Comparison of ENCODE assay signal across 43 mouse cellular contexts in the genomic region with DNA sequence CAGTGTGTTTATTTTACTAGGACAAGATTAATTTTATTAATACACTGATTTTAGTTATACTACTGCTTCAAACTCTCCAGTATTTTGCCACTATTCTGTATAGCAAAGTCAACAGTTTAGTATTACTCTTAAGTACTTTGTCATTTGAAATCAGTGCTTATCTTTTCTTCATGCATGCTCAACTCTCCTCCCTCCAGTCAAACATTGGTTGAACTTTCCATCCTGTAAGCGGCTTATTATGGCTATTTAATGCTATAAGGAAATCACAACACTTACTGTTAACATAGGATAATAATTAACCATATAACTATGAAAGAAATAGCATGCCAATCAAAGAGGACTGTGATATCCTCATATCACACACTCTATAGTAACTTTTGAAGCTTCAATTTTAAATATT. TPM values are rescaled to one million over a fixed set of nuclear protein-coding genes. Genes with fewer than 3 reads are reported as not detected.
"Had no signal": no experiment of that assay in that cellular context is flagged by ENCODE, and none has a peak within 500 bp of the region (broad histone marks: within the 10 kb centered on the region; RNA-seq: fewer than 3 reads in every experiment).

No protein-coding gene starts in this region.

- H3K27ac ChIP-seq: heart, embryonic 10.5 days; heart, embryonic 13.5 days; heart, embryonic 15.5 days; hindbrain, embryonic 10.5 days; hindbrain, embryonic 12.5 days; hindbrain, embryonic 13.5 days; hindbrain, embryonic 14.5 days; hindbrain, embryonic 15.5 days; hindbrain, postnatal 0 days; kidney, embryonic 15.5 days; kidney, postnatal 0 days; layer of hippocampus, adult 2 months; left cerebral cortex, adult 2 months had no signal

- H3K27me3 ChIP-seq: heart, embryonic 12.5 days; heart, embryonic 13.5 days; heart, embryonic 15.5 days; hindbrain, embryonic 12.5 days; hindbrain, embryonic 13.5 days; hindbrain, embryonic 15.5 days; kidney, embryonic 15.5 days had no signal

- H3K4me1 ChIP-seq: heart, embryonic 10.5 days; heart, embryonic 12.5 days; heart, embryonic 13.5 days; heart, embryonic 15.5 days; hindbrain, embryonic 10.5 days; hindbrain, embryonic 12.5 days; hindbrain, embryonic 13.5 days; hindbrain, embryonic 15.5 days; kidney, embryonic 15.5 days had no signal

- H3K36me3 ChIP-seq: heart, embryonic 10.5 days; heart, embryonic 12.5 days; heart, embryonic 13.5 days; heart, embryonic 15.5 days; hindbrain, embryonic 10.5 days; hindbrain, embryonic 12.5 days; hindbrain, embryonic 13.5 days; hindbrain, embryonic 15.5 days; kidney, embryonic 15.5 days had no signal

- ATAC-seq: hindbrain, embryonic 16.5 days; hindbrain, postnatal 0 days; inflammation-experienced regulatory T-cells, adult 6 months had no signal

- DNase-seq: heart, postnatal 10 days; heart, postnatal 14 days; heart, postnatal 36 days; heart, postnatal 4 days; kidney, adult 11 months; kidney, adult 18-20 months; kidney, adult 2 months; kidney, adult 8-10 months; kidney, adult 9 months; kidney, postnatal 10 days; kidney, postnatal 14 days; kidney, postnatal 25 days; kidney, postnatal 36 days; kidney, postnatal 4 days; layer of hippocampus, adult 9-11 months; layer of hippocampus, postnatal 36 days had no signal

- H3K9me3 ChIP-seq: heart, embryonic 10.5 days; heart, embryonic 12.5 days; heart, embryonic 13.5 days; heart, embryonic 15.5 days; hindbrain, embryonic 10.5 days; hindbrain, embryonic 12.5 days; hindbrain, embryonic 13.5 days; hindbrain, embryonic 15.5 days; kidney, embryonic 15.5 days had no signal

- H3K4me2 ChIP-seq: heart, embryonic 11.5 days; heart, embryonic 12.5 days; heart, embryonic 13.5 days; heart, embryonic 15.5 days; hindbrain, embryonic 12.5 days; hindbrain, embryonic 13.5 days; hindbrain, embryonic 14.5 days; hindbrain, embryonic 15.5 days; kidney, embryonic 15.5 days had no signal

- H3K4me3 ChIP-seq: heart, embryonic 10.5 days; heart, embryonic 12.5 days; heart, embryonic 13.5 days; heart, embryonic 15.5 days; hindbrain, embryonic 10.5 days; hindbrain, embryonic 12.5 days; hindbrain, embryonic 13.5 days; hindbrain, embryonic 15.5 days; kidney, embryonic 15.5 days; layer of hippocampus, adult 2 months; left cerebral cortex, adult 2 months had no signal

- H3K9ac ChIP-seq: heart, embryonic 12.5 days; heart, embryonic 13.5 days; heart, embryonic 15.5 days; hindbrain, embryonic 12.5 days; hindbrain, embryonic 13.5 days; hindbrain, embryonic 14.5 days; hindbrain, embryonic 15.5 days; kidney, embryonic 15.5 days had no signal

RNA-seq across cellular contexts. Expression of gene Pof1b, which starts 57.5 kb away (rescaled TPM):
- total RNA-seq: heart, postnatal 25 days; heart, postnatal 36 days; heart, postnatal 4 days; hematopoietic stem cell, adult 5-6 weeks; hindbrain, postnatal 0 days; layer of hippocampus, adult 18-20 months; layer of hippocampus, adult 2 months; layer of hippocampus, adult 8-10 months; layer of hippocampus, postnatal 10 days; layer of hippocampus, postnatal 14 days; layer of hippocampus, postnatal 25 days; layer of hippocampus, postnatal 36 days; left cerebral cortex, adult 18-20 months; left cerebral cortex, adult 2 months; left cerebral cortex, adult 8-10 months had no signal
- polyA plus RNA-seq: heart, postnatal 0 days; inflammation-experienced regulatory T-cells, adult 6 months had no signal
